Mouse (Mus musculus): ENCODE data around the gene Polr3a.

DNA sequence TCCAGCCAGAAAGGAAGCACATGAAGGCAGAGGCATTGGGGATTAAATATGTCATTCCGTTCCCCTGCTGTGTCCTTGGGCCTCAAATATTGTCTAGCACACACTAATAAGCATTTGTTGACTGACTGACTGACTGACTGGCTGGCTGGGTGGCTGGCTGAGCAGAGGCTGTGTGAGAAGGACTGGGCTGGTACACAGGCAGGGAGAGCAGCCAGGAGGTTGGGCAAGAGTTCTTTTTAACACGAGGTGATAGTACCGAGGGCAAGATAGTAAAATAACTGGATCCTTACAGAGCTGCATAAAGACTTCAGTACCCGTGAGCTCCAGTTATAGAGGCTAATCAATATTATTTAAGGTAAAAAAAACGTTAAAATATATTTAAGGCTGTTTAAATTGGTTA is 22.7 kb upstream of the Polr3a start:
- TF ChIP-seq GATA1 (IDR thresholded peaks at IDR 0.05; ENCODE audit: borderline replicate concordance, low read length) (no peak), FLI1 (IDR thresholded peaks at IDR 0.05; ENCODE audit: low read length) (no peak)

Data from megakaryocyte, embryonic 14.5 days (primary cell).